Mouse (Mus musculus): ENCODE data around the gene G530012D18Rik.
"Not testable (repeated sequence)": the region's sequence is repeated elsewhere in the genome, so short reads cannot be mapped to it uniquely, and the experiment has no call there.

The G530012D18Rik gene

DNA sequence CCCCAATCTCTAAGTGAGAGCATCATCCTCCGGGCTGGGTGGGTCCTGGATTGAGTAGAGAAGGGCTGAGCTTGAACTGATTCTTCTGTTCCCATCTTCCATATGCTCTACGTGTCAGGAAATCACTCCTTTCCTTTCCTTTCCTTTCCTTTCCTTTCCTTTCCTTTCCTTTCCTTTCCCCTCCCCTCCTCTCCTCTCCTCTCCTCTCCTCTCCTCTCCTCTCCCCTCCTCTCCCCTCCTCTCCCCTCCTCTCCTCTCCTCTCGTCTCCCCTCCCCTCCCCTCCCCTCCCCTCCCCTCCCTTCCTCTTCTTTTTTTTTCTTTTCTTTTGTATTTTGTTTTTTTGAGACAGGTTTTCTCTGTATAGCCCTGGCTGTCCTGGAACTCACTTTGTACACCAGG lies at the start of gene G530012D18Rik:
Gene G530012D18Rik (plus strand): TSS at position 301 of the 400 bp plus-strand sequence.
- not testable (repeated sequence) for DNase-seq

DNA sequence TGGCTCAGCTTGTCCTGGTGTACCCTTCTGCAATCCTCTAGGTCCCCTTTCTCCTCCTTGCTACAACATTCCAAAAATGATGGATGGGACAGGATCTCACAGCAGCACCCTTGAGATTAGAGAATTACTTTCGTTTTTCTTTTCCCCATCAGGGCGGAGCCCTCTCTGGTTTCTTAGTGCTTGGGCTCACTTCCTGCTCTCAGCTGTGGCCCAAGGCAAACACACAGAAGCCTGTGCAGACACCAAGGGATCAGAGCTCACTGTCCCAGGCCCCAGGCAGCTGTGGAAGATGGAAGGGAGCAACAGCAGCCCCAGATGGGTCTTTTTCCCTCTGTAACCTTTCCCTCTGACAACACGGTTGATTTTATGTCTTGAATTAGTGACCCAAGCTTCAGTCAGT lies 49.1 kb upstream of the G530012D18Rik start:
- not testable (repeated sequence) for DNase-seq

DNA sequence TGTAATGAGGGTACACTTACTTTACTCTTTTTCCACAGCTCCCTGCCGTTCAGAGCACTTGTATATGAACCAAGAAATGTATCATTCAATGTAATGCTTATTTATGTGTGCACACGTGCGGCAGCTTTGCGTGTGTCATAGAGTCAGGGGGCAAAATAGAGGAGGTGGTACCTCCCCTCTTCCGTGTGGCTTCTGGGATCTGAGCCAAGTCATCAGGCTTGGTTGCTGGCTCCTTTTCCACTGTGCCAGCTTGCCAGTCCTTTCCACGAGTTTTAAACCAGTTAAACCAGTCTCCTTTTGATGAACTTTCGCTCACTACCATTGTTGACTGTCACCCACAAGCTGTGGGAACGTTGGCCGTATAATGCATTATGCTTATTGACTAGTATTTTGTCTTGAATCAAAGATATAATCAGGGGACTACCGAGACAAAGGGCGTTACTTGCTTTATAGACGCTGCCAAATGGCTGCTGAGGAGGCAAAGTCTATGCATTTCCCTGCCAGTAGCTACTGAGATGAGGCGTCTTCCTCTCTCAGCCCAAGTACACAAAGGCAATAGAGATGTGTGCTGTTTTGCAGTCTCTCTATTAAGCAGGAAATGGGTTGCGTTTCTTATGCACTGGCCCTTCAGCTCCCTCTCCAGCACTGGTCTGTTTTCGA lies 46.9 kb upstream of the G530012D18Rik start:
- not testable (repeated sequence) for DNase-seq

DNA sequence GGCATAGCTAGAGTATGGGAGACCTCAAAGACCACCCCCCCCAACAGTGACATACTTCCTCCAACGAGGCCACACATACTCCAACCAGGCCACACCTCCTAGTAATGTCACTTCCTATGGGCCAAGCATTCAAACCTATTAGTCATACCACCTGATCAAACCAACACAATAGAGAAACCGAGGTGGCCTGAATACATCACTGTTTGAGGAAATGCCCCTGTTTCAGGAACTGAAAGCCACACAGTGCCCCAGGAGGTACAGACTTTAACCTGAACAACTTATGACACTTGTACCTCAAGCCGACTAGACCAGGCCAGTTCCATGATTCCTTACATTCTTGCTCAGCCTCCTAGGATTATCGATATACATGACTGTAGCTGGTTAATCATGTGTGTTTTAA lies 31.7 kb upstream of the G530012D18Rik start:
- DNase-seq: not testable (repeated sequence)

DNA sequence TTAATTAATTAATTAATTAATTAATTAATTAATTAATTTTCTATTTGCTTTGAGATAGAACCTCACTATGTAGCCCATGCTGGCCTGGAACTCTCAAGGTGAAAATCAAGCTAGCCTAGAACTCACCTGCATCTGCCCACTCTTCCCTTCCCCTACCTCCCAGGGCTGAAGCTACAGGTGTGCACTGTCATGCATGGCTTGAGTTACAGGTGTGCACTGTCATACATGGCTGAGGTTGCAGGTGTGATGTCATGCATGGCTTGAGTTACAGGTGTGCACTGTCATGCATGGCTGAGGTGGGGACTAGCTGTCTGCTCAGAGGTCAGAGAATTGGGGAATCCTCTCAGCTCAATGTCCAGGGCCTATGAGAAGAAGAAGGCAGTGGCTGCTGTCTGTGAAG lies 29.0 kb upstream of the G530012D18Rik start:
- not testable (repeated sequence) for DNase-seq

DNA sequence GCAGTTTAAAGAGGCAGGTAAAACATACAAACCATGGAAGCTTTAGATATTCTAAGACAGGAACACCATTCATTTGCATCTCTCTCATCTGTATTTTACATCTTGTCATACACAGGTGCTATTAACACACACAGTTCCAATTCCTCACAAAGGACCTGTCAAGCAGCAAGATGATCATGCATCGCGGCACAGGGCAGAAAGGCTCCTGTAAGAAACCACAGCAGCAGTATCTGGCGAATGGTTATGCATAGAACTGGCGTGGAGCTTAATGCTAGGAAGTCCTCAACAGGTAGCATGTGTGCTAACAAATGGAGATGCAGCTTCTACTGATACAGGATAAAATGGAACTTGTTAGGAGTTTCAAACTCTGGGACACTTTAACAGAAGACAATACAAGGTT lies 20.2 kb upstream of the G530012D18Rik start:
- DNase-seq: peak; percentile 11

DNA sequence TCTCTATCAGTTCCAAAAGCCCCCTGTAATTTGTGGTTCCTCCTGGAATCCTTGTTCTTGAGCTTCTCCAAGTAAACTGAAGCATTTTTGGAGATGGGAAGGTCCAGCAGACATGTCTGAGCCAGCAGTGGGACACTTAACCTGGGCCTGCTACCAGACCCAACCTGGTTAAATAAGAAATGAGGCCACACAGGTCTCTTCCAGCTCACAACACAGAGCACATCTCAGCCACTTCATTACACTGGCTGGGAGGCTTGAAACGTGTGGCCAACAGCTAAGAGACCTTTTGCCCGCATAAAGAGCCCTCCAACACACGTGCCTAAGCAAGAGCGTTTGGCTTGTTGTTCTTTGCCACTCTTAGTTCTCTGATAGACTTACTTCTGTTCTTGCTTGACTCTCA lies 1.9 kb upstream of the G530012D18Rik start:
- DNase-seq: not testable (repeated sequence)

DNA sequence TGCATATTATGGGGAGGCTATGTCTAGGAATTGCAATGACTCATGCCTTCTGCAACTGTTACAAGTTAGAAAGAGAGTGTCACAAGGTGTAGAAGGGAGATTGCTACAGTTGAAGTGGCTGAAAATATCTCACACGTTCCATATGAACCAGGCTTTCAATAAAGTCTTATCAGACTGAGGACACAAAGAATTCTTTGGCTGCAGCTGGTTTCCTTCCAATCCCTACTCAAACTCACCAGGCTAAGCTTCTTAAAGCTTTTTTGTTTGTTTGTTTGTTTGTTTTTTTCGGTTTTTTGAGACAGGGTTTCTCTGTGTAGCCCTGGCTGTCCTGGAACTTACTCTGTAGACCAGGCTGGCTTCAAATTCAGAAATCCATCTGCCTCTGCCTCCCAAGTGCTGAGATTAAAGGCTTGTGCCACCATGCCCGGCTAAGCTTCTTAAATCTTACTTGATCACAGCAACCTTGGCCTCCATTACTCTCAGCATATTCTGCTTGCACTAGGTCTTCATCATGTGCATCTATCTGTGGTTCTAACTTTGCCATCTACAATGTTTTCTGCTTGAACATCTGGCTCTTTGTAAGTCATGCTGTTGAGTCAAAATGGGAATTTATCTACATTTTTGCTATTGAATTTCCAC lies 3.0 kb downstream of the G530012D18Rik start:
- DNase-seq: not testable (repeated sequence)

DNA sequence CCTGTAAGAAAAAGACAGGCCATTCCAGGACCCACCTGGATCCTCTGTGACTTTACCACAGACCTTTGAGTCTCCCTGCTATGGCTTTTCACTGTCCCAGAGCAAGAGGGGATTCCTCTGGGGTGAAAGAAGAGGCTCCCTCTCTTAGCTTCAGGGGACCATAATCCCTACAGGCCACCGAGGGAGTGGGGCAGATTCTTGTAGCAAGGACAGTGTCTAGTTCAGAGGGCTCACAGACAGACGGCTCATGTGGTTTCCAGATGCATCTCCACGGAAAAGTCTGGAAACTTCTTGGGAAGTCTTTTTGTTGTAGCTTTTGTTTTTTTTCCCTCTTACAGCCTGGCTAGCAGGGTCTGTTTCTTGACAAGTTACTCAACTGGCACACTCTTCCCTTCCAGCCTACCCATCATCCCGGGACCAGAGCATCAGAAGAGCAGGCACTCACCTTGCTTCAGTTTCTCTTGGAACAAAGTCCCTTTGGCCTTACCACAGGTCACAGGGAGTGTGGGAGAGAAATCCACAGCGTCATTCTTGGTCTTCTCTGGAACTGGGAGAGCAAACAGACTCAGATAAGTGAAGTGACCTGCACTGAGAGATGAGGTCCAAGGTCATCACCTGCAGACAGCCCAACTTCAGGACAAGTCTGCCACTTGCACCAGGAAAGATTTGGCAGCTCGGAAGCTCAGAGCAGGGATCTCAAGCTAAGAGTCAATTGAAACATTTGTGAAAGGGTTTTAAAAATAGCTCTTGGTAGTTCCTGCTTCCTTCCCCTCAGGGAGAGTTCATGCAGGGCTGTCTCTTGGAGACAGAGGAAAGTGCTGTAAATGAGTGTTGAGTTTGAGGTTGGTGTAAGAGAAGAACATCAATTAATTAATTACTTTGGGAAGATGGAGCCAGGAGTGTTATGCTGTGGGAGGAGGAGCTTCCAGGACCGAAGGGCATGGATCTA lies 4.0 kb downstream of the G530012D18Rik start:
- DNase-seq: not testable (repeated sequence)

DNA sequence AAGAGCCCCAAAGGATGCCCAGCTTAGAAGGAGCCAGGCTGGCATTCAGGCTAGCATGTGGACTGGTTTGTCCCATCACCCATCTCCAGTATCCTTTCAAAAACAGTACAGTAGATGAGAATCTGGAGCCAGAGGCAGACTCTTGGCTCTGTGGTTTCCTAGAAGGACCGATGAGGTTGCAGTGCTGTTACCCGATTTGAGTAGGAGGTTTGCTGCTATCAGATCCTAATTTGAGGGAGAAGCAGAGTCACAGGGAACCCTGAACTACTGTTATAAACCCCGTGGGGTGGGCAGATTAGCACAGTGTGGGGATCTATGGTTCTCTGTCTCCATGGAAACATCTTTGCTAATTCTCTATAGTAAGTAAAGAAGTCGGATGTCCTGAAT lies 4.7 kb downstream of the G530012D18Rik start:
- not testable (repeated sequence) for DNase-seq

DNA sequence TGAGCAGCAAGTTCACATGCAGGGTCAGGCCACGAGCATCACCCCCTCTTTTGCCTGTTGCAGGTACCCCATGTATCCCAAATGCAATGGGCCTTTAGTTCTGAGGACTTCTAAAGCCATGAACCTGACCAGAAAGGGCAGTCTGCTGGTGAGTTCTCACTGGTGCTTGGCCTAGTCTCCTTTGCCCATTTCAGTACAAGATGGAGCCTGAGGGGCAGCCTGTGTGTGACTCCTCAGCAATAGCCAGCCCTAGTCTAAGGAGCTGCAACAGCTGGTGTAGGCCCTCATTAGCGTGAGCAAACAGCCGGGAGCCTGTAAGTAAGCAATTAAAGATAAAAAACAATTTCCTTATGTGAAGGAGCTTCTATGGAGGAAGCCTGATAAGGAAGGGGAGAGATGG lies 5.1 kb downstream of the G530012D18Rik start:
- DNase-seq: not testable (repeated sequence)

DNA sequence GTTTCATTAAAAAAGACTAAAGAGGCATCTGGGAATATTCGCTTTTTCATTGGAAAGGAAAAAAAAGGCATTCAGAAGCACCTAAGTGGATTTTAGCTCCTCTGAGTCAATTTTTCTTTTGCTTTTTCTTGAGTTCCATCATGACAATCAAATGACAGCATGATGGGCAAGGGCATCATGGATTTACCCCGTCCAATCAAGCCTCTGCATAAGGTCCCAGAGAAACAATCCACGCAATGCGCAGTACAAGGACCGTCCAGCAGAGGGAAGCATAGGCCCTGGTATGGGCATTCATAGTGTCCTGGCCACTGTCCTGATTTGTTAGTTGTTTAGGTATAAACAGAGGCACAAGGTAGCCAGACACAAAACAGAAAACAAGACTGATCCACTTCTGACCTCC lies 6.0 kb downstream of the G530012D18Rik start:
- DNase-seq: not testable (repeated sequence)

DNA sequence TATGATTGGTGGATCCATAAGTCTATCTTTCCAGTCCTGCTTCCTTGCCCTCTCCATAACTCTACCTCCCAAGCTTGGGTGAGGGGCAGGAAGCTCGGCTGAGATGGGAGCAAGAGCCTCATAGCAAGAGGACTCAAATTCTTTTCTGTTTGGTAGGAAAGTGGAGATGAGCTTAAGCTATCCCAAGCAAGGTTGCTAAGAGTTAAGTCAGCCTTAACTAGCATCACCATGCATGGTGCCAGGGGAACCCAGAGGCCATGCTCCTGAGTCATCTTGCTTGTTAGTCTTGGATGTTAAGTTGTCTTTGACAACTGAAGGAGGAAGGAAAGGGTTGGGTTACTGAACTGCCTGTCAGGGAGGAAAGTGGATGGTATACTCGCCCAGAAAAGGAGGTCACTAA lies 13.2 kb downstream of the G530012D18Rik start:
- not testable (repeated sequence) for DNase-seq

DNA sequence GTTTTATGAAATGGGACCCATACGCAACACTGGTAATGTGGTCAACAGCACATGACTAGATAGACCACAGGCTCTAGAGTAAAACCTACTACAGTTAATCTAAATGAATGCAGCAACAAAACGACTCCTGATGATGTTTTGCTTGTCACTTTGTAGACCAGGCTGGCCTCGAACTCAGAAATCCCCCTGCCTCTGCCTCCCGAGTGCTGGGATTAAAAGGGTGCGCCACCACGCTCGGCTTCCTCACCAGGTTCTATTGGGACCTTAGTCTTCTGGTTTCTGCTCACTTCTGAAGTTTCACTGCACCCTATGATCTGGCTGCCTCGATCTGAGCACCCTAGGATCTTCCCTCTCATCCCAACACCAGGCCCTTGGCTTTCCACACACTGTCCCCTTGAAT lies 17.1 kb downstream of the G530012D18Rik start:
- DNase-seq: not testable (repeated sequence)

DNA sequence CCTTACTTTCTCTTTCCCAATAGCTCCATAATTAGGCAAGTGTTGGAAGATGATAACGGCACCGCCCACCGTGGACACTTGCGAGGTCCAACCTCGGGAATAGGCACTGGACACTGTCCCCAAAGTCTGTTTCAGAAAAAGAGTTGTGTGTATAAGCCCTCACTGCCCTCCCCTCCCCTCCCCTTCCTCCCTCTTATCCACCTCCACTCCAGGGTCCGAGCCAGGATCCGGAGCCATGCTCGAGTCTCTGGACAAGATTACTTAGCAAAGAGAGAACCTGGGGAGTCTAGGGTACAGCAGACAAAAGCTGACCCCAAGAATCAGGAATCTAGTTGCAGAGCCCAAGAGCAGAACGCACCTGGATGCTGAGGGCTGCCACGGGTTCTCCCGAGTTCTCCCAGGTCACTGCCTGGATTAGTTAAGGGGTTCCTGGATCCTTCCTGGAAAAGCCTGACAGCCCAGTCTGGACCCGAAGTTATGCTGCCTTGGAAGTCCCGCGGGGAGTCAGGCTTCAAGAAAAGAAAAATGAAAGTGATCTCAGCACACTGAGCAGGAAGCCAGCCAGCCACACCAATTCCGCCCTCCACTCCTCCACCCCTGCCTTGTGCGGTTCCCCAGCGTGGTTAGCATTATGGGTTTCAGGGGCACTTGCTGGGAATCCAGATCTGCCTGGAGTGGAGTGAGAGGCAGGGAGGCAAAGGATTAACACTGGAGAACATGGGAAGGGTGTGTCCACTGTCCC lies 23.0 kb downstream of the G530012D18Rik start, which contains the start of gene Sp110:
Gene Sp110 (minus strand): TSS at position 547 of the 742 bp plus-strand sequence.
- not testable (repeated sequence) for DNase-seq

DNA sequence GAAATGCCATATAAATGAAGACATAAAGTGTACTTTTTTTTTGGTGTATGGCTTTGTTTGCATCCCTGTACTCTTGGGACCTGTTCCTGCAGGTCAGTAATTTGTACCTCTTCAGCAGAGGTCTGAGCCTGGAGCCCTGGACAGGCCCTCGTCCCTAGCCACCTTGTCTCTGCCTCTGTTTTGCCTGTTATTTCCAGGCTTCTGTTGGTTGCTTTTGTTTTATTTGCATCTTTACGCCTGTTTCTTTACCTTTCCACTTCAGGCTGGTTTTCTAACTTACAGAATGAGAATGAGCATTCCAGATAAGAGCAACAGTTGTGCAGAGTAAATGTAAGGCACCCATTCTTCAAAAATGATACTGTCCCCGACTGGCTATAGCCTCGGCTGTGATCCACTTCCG lies 24.6 kb downstream of the G530012D18Rik start, which contains the start of gene Sp140:
Gene Sp140 (plus strand): TSS at position 301 of the 400 bp plus-strand sequence.
- DNase-seq: not testable (repeated sequence)

DNA sequence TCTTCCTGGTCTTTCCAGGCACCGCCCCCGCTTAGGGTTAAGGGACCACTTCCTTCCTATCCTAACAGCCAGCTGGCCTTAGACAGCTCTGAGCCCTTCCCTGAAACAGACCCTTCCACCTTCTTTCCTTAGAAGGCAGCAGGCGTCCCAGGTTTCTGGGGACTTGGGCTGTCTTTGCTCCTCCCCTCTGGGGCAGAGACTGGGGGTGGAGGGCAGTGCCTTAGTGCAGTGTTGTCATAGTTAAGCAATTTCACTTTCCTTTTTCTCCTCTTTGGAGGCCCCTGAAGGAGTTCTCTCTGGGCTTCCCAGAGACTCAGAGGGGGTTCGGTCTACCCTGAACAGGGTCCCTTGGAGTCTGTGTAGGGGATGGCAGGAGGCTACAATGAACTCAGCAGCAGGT lies 25.3 kb downstream of the G530012D18Rik start:
- not testable (repeated sequence) for DNase-seq

DNA sequence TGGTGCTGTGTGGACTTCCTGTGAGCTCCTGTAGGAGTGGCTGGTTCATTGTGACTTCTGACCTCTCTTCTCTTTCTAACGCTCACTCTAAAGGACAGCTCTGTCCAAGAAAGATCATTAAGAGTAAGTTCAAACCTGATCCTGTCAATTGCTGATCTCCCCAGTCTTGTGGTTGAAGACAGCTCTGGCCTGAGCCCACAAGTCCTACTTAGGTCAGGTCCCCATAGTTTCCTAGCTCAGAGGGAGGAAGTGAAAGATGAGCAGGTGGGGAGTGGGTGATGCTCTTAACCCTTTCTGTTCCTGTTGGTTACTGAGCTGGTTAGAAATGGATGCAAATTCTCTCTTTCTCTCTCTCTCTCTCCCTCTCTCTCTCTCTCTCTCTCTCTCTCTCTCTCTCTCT lies 28.9 kb downstream of the G530012D18Rik start:
- not testable (repeated sequence) for DNase-seq

DNA sequence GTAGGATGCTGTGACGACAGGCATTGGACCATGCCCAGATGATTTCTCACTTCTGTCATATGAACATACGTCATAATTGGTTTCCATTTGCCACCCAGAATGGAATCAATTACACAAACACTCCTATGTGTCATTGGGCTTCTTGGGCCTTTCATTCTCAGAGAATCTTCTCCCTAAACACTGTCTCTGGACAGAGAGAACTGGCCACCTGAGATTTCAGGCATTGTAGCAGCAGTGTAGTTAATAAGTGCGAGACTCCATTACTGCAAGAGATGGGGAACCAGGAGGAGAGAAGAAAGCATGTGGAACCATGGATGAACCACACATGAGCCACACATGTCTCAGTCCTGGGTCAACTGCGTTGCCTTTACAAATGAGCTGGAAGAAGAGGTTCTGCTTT lies 32.9 kb downstream of the G530012D18Rik start:
- not testable (repeated sequence) for DNase-seq

DNA sequence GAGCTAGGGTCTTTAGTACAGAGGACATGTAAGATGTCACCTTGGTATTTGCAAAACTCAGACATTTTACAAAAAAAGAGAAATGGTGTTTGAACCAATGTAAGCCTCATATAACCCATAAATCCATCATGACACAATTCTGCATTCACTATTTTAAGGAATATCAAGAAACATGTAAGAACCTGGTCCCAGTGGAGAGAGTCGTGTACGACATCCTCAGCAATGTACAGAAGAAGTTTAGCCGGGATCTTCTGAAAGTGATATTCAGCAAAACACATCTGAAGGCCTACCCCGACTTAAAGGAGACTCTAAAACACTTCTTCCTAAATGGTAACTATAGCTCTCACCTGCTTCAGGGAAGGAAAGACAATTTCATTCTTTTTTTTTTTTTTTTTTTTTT lies 35.1 kb downstream of the G530012D18Rik start:
- DNase-seq: not testable (repeated sequence)

DNA sequence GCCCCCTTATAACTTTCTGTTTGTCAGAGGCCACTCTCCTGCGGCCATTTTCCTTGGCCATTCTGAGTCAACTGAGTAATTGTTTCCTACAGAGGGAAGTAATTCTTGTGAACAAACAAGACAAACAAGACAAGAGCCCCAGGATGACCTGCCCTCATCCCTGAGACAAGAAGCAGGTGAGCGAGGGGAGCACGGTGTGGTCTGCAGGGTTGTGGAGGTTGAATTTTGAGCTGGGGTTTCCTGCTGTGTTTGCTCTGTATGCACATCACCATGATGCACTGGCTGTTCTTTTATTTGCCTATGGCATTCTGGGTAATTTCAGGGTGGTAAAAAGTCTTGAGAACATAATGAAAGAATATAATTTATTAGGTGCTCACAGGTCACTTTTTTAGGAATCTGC lies 39.6 kb downstream of the G530012D18Rik start:
- not testable (repeated sequence) for DNase-seq

DNA sequence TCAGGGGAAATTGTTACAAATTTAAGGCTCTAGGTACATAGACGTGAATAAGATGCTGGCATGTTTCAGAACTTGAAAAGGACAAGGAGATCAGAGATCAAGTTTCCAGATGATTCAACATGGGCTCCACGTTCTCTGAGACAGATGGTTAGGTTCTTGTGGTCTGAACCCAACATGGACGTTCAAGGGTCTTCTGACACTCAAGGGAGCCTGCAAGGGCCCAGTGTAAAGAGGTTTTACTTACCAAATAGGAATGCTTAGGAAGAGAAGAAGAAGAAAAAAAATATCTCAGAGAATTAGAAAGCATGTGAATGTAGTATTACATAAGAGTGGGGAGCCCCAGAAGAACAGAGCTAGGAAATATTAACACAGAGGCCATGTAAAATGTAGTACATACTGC lies 40.3 kb downstream of the G530012D18Rik start:
- not testable (repeated sequence) for DNase-seq

Measured in right cerebral cortex, postnatal 25 days (tissue).